Mouse (Mus musculus) MEL (cell line): ENCODE measurements around the gene Strada. TPM values are rescaled to one million over a fixed set of nuclear protein-coding genes. Genes with fewer than 3 reads are reported as not detected.

ENCODE experiments used
- DNase-seq: peaks from one replicate; pipeline ENCODE4 v3.0.0; 2011; ENCODE audit warnings: low read depth, low spot score
- H3K27ac ChIP-seq: 2 replicates; pipeline ENCODE4 v1.5.1; 2012; ENCODE audit warnings: low read depth, mild to moderate bottlenecking, control low read depth, low read length, moderate library complexity; ENCODE audit not compliant: control insufficient read depth
- H3K27me3 ChIP-seq, 2 experiments: fragments of 150-350 bp in 1 of 2; sonication (generic) in 1 of 2; 2 replicates each; pipeline ENCODE4 v1.6.1; 2012; ENCODE audit warnings: low read length in 2 of 2, mild to moderate bottlenecking in 2 of 2, improper control_type of control experiment in 1 of 2, moderate library complexity in 1 of 2; ENCODE audit not compliant: insufficient read depth in 2 of 2, control insufficient read depth in 1 of 2
- H3K36me3 ChIP-seq, 2 experiments: 2 replicates each; pipeline ENCODE4 v1.6.1; 2012 to 2014; ENCODE audit warnings: low read length in 2 of 2, improper control_type of control experiment in 1 of 2, inconsistent platforms in 1 of 2, mild to moderate bottlenecking in 1 of 2; ENCODE audit not compliant: insufficient read depth in 2 of 2, control insufficient read depth in 1 of 2
- H3K4me1 ChIP-seq, 2 experiments: fragments of 150-350 bp in 1 of 2; sonication (generic) in 1 of 2; 2 replicates each; pipeline ENCODE4 v1.6.1; 2012; ENCODE audit warnings: low read length in 2 of 2, improper control_type of control experiment in 1 of 2, mild to moderate bottlenecking in 1 of 2; ENCODE audit not compliant: insufficient read depth in 2 of 2, control insufficient read depth in 1 of 2
- H3K4me3 ChIP-seq, 2 experiments: fragments of 150-350 bp in 1 of 2; sonication (generic) in 1 of 2; 2 replicates each; pipeline ENCODE4 v1.5.1; 2012; ENCODE audit warnings: low read depth in 2 of 2, low read length in 2 of 2, mild to moderate bottlenecking in 2 of 2, moderate library complexity in 2 of 2, control low read depth in 1 of 2, improper control_type of control experiment in 1 of 2; ENCODE audit not compliant: control insufficient read depth in 1 of 2, insufficient read depth in 1 of 2
- H3K79me2 ChIP-seq: 2 replicates; pipeline ENCODE4 v1.6.1; 2012; ENCODE audit warnings: mild to moderate bottlenecking, low read length, moderate library complexity; ENCODE audit not compliant: control insufficient read depth, poor library complexity, insufficient read depth
- H3K9ac ChIP-seq: 2 replicates; pipeline ENCODE4 v1.6.1; 2012; ENCODE audit warnings: low read depth, mild to moderate bottlenecking, control low read depth, low read length, moderate library complexity; ENCODE audit not compliant: control insufficient read depth, poor library complexity, severe bottlenecking
- H3K9me3 ChIP-seq: fragments of 150-350 bp; sonication (generic); replicated peaks from 2 replicates; pipeline ENCODE4 v1.6.1; 2012; ENCODE audit warnings: mild to moderate bottlenecking, low read length, improper control_type of control experiment, moderate library complexity; ENCODE audit not compliant: insufficient read depth
- CTCF ChIP-seq, 3 experiments: IDR thresholded peaks in 2 of 3; conservative IDR thresholded peaks in 1 of 3; 2 replicates each; pipeline ENCODE4 v1.5.1; 2011 to 2012; ENCODE audit warnings: low read length in 3 of 3, low read depth in 2 of 3, mild to moderate bottlenecking in 2 of 3, improper control_type of control experiment in 1 of 3, inconsistent platforms in 1 of 3, mixed read lengths in 1 of 3, moderate library complexity in 1 of 3; ENCODE audit not compliant: control insufficient read depth in 1 of 3, insufficient read depth in 1 of 3, poor library complexity in 1 of 3, severe bottlenecking in 1 of 3
- E2F4 ChIP-seq: IDR thresholded peaks from 2 replicates; pipeline ENCODE4 v1.6.1; 2011; ENCODE audit warnings: low read depth, low read length, improper control_type of control experiment, borderline replicate concordance
- ELF1 ChIP-seq: IDR thresholded peaks from 2 replicates; pipeline ENCODE4 v1.6.1; 2014; ENCODE audit warnings: low read depth, mild to moderate bottlenecking, inconsistent platforms, low read length, improper control_type of control experiment, moderate library complexity
- EP300 ChIP-seq, 2 experiments: IDR thresholded peaks; 2 replicates each; pipeline ENCODE4 v1.6.1; 2011; ENCODE audit warnings: improper control_type of control experiment in 2 of 2, low read length in 2 of 2, low read depth in 1 of 2, mild to moderate bottlenecking in 1 of 2
- ETS1 ChIP-seq: IDR thresholded peaks from 2 replicates; pipeline ENCODE4 v1.6.1; 2012; ENCODE audit warnings: low read depth, mild to moderate bottlenecking, inconsistent platforms, low read length, improper control_type of control experiment, moderate library complexity
- GABPA ChIP-seq: IDR thresholded peaks from 2 replicates; pipeline ENCODE4 v1.6.1; 2012; ENCODE audit warnings: low read depth, mild to moderate bottlenecking, inconsistent platforms, low read length, improper control_type of control experiment, moderate library complexity
- HCFC1 ChIP-seq: IDR thresholded peaks from 2 replicates; pipeline ENCODE4 v1.6.1; 2012; ENCODE audit warnings: low read depth, mild to moderate bottlenecking, inconsistent platforms, low read length, improper control_type of control experiment, moderate library complexity
- JUND ChIP-seq: IDR thresholded peaks from 2 replicates; pipeline ENCODE4 v1.6.1; 2011; ENCODE audit warnings: low read depth, mild to moderate bottlenecking, improper control_type of control experiment, low read length
- KAT2A ChIP-seq: conservative IDR thresholded peaks from 2 replicates; pipeline ENCODE4 v1.6.1; 2012; ENCODE audit warnings: low read depth, low read length, improper control_type of control experiment, inconsistent platforms
- MAFK ChIP-seq: IDR thresholded peaks from 2 replicates; pipeline ENCODE4 v1.6.1; 2011; ENCODE audit warnings: low read depth, mild to moderate bottlenecking, low read length, improper control_type of control experiment, borderline replicate concordance
- MAX ChIP-seq: IDR thresholded peaks from 2 replicates; pipeline ENCODE4 v1.6.1; 2011; ENCODE audit warnings: low read length, improper control_type of control experiment
- MAZ ChIP-seq: IDR thresholded peaks from 2 replicates; pipeline ENCODE4 v1.6.1; 2012; ENCODE audit warnings: low read depth, mild to moderate bottlenecking, inconsistent platforms, low read length, improper control_type of control experiment
- MXI1 ChIP-seq: IDR thresholded peaks from 2 replicates; pipeline ENCODE4 v1.6.1; 2011; ENCODE audit warnings: mild to moderate bottlenecking, low read depth, low read length, improper control_type of control experiment
- MYC ChIP-seq: IDR thresholded peaks from 2 replicates; pipeline ENCODE4 v1.6.1; 2011; ENCODE audit warnings: low read depth, mild to moderate bottlenecking, low read length, improper control_type of control experiment, moderate library complexity
- NELFE ChIP-seq: IDR thresholded peaks from 2 replicates; pipeline ENCODE4 v1.6.1; 2011; ENCODE audit warnings: low read depth, low read length, improper control_type of control experiment
- POLR2A ChIP-seq, 2 experiments: IDR thresholded peaks; 2 replicates each; pipeline ENCODE4 v1.6.1; 2011 to 2012; ENCODE audit warnings: low read length in 2 of 2, mild to moderate bottlenecking in 2 of 2, control low read depth in 1 of 2, improper control_type of control experiment in 1 of 2, low read depth in 1 of 2, moderate library complexity in 1 of 2; ENCODE audit not compliant: control insufficient read depth in 1 of 2, insufficient read depth in 1 of 2, poor library complexity in 1 of 2
- POLR2AphosphoS2 ChIP-seq: IDR thresholded peaks from 2 replicates; pipeline ENCODE4 v1.6.1; 2011; ENCODE audit warnings: low read length, improper control_type of control experiment
- POLR2AphosphoS5 ChIP-seq: IDR thresholded peaks from 2 replicates; pipeline ENCODE4 v1.6.1; 2012; ENCODE audit warnings: low read depth, borderline replicate concordance, mild to moderate bottlenecking, inconsistent platforms, low read length, moderate library complexity, mixed read lengths
- RAD21 ChIP-seq: IDR thresholded peaks from 2 replicates; pipeline ENCODE4 v1.6.1; 2011; ENCODE audit warnings: mild to moderate bottlenecking, low read depth, low read length, improper control_type of control experiment
- SMC3 ChIP-seq: IDR thresholded peaks from 2 replicates; pipeline ENCODE4 v1.6.1; 2011; ENCODE audit warnings: low read depth, low read length, improper control_type of control experiment
- UBTF ChIP-seq: IDR thresholded peaks from 2 replicates; pipeline ENCODE4 v1.6.1; 2012; ENCODE audit warnings: low read depth, mild to moderate bottlenecking, inconsistent platforms, low read length, improper control_type of control experiment, moderate library complexity, borderline replicate concordance; ENCODE audit not compliant: insufficient read depth
- USF1 ChIP-seq: IDR thresholded peaks from 2 replicates; pipeline ENCODE4 v1.6.1; 2014; ENCODE audit warnings: low read depth, mild to moderate bottlenecking, inconsistent platforms, low read length, improper control_type of control experiment, moderate library complexity
- USF2 ChIP-seq, 2 experiments: IDR thresholded peaks; 2 replicates each; pipeline ENCODE4 v1.6.1; 2011 to 2012; ENCODE audit warnings: improper control_type of control experiment in 2 of 2, low read length in 2 of 2, borderline replicate concordance in 1 of 2, inconsistent platforms in 1 of 2, low read depth in 1 of 2, mild to moderate bottlenecking in 1 of 2; ENCODE audit not compliant: insufficient read depth in 1 of 2
- ZC3H11A ChIP-seq: IDR thresholded peaks from 2 replicates; pipeline ENCODE4 v1.6.1; 2012; ENCODE audit warnings: low read depth, mild to moderate bottlenecking, inconsistent platforms, low read length, improper control_type of control experiment
- ZKSCAN1 ChIP-seq: IDR thresholded peaks from 2 replicates; pipeline ENCODE4 v1.6.1; 2012; ENCODE audit warnings: low read depth, mild to moderate bottlenecking, inconsistent platforms, low read length, improper control_type of control experiment, moderate library complexity
- polyA plus RNA-seq, 2 experiments: library from polyadenylated mRNA; stranded (reverse) in 1 of 2; unstranded in 1 of 2; fragments of >175 nt in 1 of 2; fragments of >200 nt in 1 of 2; gene quantifications; 2 replicates each; pipeline versions ENCODE4 v1.2.1 to v1.2.4; 2012; ENCODE audit warnings: low replicate concordance in 2 of 2, low read depth in 1 of 2; ENCODE audit not compliant: insufficient read length in 2 of 2, insufficient read depth in 1 of 2, missing spikeins in 1 of 2
- total RNA-seq: library from RNA; depleted of rRNA; stranded (reverse); fragments of 300-350 nt; gene quantifications from 2 replicates; pipeline ENCODE4 v1.2.3, GENCODE M21; 2012

Gene Strada
- total and polyA plus RNA-seq, 3 experiments = 25.5 to 39.8 TPM; not detected in 1

GRCm38 (mm10) chr11:106160841-106161721 is 40.9 kb downstream of the Strada start, which contains the start of the genes Gm10840 and Limd2:
Gene Gm10840 (plus strand): TSS chr11:106160850.
Gene Limd2 (minus strand): TSS chr11:106160860.
- no peak for DNase-seq
- peaks cover 0 to 20% of the 10 kb centered on the region in 2 experiments; a peak in 2 of 4 replicates for H3K4me1 ChIP-seq
- H3K27ac ChIP-seq = peak within 1 kb of the TSS; percentile 85
- peak within 1 kb of the TSS; percentile 92 for H3K9ac ChIP-seq
- H3K27me3 ChIP-seq = no peaks in the 10 kb centered on the region
- peaks cover 0 to 4% of the 10 kb centered on the region in 2 experiments; a peak in 1 of 4 replicates for H3K36me3 ChIP-seq
- peaks cover 13% of the 10 kb centered on the region for H3K79me2 ChIP-seq
- TF ChIP-seq POLR2A (IDR thresholded peaks at IDR 0.05; ENCODE audit: control insufficient read depth in 1 of 2, insufficient read depth in 1 of 2, low read depth in 1 of 2, low read length in 2 of 2, poor library complexity in 1 of 2) = 0 out of 4 replicates have a peak, but pooled peaks of 1 of the 2 experiments have one; percentile 2
- no peak for TF ChIP-seq SMC3
- TF ChIP-seq, all 39 proteins: peak for 1
- Histone ChIP-seq H3K4me3 (peak within 1 kb of the TSS; percentile 85 to 97), H3K9me3 (no peaks in the 10 kb centered on the region)

- Histone ChIP-seq H3K9ac (peak overlapping the region; percentile 92), H3K4me1 (peaks cover 0 to 20% of the 10 kb centered on the region in 2 experiments; a peak in 2 of 4 replicates), H3K27ac (peak overlapping the region; percentile 85), H3K36me3 (peaks cover 0 to 4% of the 10 kb centered on the region in 2 experiments; a peak in 1 of 4 replicates), H3K79me2 (peaks cover 13% of the 10 kb centered on the region), H3K9me3 (no peaks in the 10 kb centered on the region), H3K27me3 (no peaks in the 10 kb centered on the region), H3K4me3 (peak overlapping the region; percentile 85 to 97)
- peak; percentile 87 for DNase-seq
- TF ChIP-seq EP300 (IDR thresholded peaks at IDR 0.05; ENCODE audit: low read depth in 1 of 2, low read length in 2 of 2) (peak in 1 of 2 experiments; percentile 17; a peak in 1 of 4 replicates), E2F4 (no peak), USF2 (IDR thresholded peaks at IDR 0.05; ENCODE audit: borderline replicate concordance in 1 of 2, insufficient read depth in 1 of 2, low read depth in 1 of 2, low read length in 2 of 2) (no peak), NELFE (peak; percentile 78), MYC (0 out of 2 replicates have a peak, but pooled peaks have one; percentile 42), ETS1 (no peak), ZKSCAN1 (no peak), MAX (peak; percentile 39; the same call in 1 of the 2 replicates), POLR2AphosphoS5 (no peak), RAD21 (no peak), USF1 (no peak), ELF1 (0 out of 2 replicates have a peak, but pooled peaks have one; percentile 20), MAFK (no peak), GABPA (no peak), MXI1 (no peak; the same call in none of the 2 replicates), HCFC1 (peak; percentile 50; the same call in 1 of the 2 replicates), ZC3H11A (no peak), UBTF (0 out of 2 replicates have a peak, but pooled peaks have one; percentile 49), CTCF (IDR thresholded peaks at IDR 0.05 in 2 of 3, conservative IDR thresholded peaks at IDR 0.05 in 1 of 3; ENCODE audit: control insufficient read depth in 1 of 3, insufficient read depth in 1 of 3, low read depth in 2 of 3, low read length in 3 of 3, poor library complexity in 1 of 3, severe bottlenecking in 1 of 3) (peak in 1 of 3 experiments; percentile 35; a peak in 1 of 6 replicates), POLR2AphosphoS2 (peak; percentile 73), KAT2A (no peak; the same call in 1 of the 2 replicates), JUND (no peak), SMC3 (no peak), MAZ (peak; percentile 95; the same call in 1 of the 2 replicates)
Measured at GRCm38 (mm10) chr11:106159921-106160840, 41.8 kb downstream of the Strada start.
